Mouse (Mus musculus): ENCODE measurements around the gene Cavin4. TPM values are rescaled to one million over a fixed set of nuclear protein-coding genes. Genes with fewer than 3 reads are reported as not detected.

Gene Cavin4
- not detected for polyA plus RNA-seq (2017; shearing (Covaris generic))

DNA sequence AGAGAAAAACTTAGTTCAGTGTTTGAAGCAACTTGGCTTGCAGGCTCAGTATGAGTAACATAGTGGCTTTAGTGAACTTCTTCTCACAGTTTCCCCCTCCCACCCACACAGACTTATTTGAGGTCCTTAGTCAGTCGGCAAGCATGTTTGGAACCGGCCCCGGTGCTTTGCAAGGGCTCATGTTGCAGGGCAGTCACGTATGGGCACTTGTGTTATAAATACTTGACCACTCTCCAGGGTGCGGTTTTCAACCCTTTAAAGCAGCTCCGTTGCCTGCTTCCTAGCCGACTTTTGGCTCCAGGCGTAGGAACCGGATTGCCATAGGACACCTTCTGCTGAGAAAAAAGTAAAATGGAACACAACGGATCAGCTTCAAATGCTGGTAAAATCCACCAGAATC is at the start of gene Cavin4:
Cavin4 (plus strand) TSS at position 244 of the 400 bp plus-strand sequence.

Other genes with a start within 250 kb of the Cavin4 start
- 86.4 TPM for gene Tex10, start 190.1 kb upstream of the Cavin4 start, polyA plus RNA-seq (2017; shearing (Covaris generic))
- gene Msantd3, start 123.6 kb upstream of the Cavin4 start, polyA plus RNA-seq (2017; shearing (Covaris generic)) = not detected
- 0.33 TPM for gene Tmeff1, start 78.3 kb upstream of the Cavin4 start, polyA plus RNA-seq (2017; shearing (Covaris generic))

Data from activated CD4-positive, CD25-positive, alpha-beta regulatory T cell, adult 9 weeks (primary cell).